Mouse (Mus musculus): ENCODE results near the gene Rnf31. TPM values are rescaled to one million over a fixed set of nuclear protein-coding genes. Genes with fewer than 3 reads are reported as not detected.

Gene Rnf31
- total and polyA plus RNA-seq, 3 experiments, result 12.9 to 24.5 TPM; not detected in 1

GRCm38 (mm10) chr14:55605743-55606459, 14.4 kb downstream of the Rnf31 start:
- TF ChIP-seq NRF1 (IDR thresholded peaks at IDR 0.05; ENCODE audit: insufficient read depth, low read depth, low read length, poor library complexity, severe bottlenecking) (no peak), USF2 (IDR thresholded peaks at IDR 0.05; ENCODE audit: borderline replicate concordance in 1 of 2, insufficient read depth in 1 of 2, low read depth in 1 of 2, low read length in 2 of 2) (no peak), CHD2 (IDR thresholded peaks at IDR 0.05; ENCODE audit: low read length) (no peak), UBTF (IDR thresholded peaks at IDR 0.05; ENCODE audit: borderline replicate concordance, insufficient read depth, low read depth, low read length) (no peak), CHD1 (IDR thresholded peaks at IDR 0.05; ENCODE audit: low read depth, low read length) (no peak), MXI1 (IDR thresholded peaks at IDR 0.05; ENCODE audit: low read depth, low read length) (no peak), SMC3 (IDR thresholded peaks at IDR 0.05; ENCODE audit: low read depth, low read length) (no peak), RAD21 (IDR thresholded peaks at IDR 0.05; ENCODE audit: low read depth, low read length) (no peak), MAX (IDR thresholded peaks at IDR 0.05; ENCODE audit: low read length) (no peak), RCOR1 (IDR thresholded peaks at IDR 0.05; ENCODE audit: low read depth, low read length) (no peak), HCFC1 (IDR thresholded peaks at IDR 0.05; ENCODE audit: low read depth, low read length) (no peak), MYC (IDR thresholded peaks at IDR 0.05; ENCODE audit: low read depth, low read length) (no peak), BHLHE40 (IDR thresholded peaks at IDR 0.05; ENCODE audit: borderline replicate concordance, low read depth, low read length) (no peak), POLR2A (IDR thresholded peaks at IDR 0.05; ENCODE audit: control insufficient read depth in 1 of 2, insufficient read depth in 1 of 2, low read depth in 1 of 2, low read length in 2 of 2, poor library complexity in 1 of 2) (no peak), ZC3H11A (IDR thresholded peaks at IDR 0.05; ENCODE audit: low read depth, low read length) (no peak), POLR2AphosphoS5 (IDR thresholded peaks at IDR 0.05; ENCODE audit: borderline replicate concordance, low read depth, low read length) (no peak), KAT2A (conservative IDR thresholded peaks at IDR 0.05; ENCODE audit: low read depth, low read length) (no peak)
- Histone ChIP-seq H3K4me3 (ENCODE audit: control insufficient read depth in 1 of 2, insufficient read depth in 1 of 2, low read depth in 2 of 2, low read length in 2 of 2) (no peak overlapping the region), H3K4me1 (ENCODE audit: control insufficient read depth in 1 of 2, insufficient read depth in 2 of 2, low read length in 2 of 2) (peaks cover 3 to 7% of the 10 kb centered on the region in 2 experiments; a peak in 2 of 4 replicates), H3K9me3 (replicated peaks; ENCODE audit: insufficient read depth, low read length) (no peaks in the 10 kb centered on the region), H3K79me2 (ENCODE audit: control insufficient read depth, insufficient read depth, low read length, poor library complexity) (no peaks in the 10 kb centered on the region), H3K27me3 (ENCODE audit: control insufficient read depth in 1 of 2, insufficient read depth in 2 of 2, low read length in 2 of 2) (no peaks in the 10 kb centered on the region), H3K9ac (ENCODE audit: control insufficient read depth, low read depth, low read length, poor library complexity, severe bottlenecking) (no peak overlapping the region), H3K36me3 (ENCODE audit: control insufficient read depth in 1 of 2, insufficient read depth in 2 of 2, low read length in 2 of 2) (peaks cover 0 to 12% of the 10 kb centered on the region in 2 experiments; a peak in 2 of 4 replicates), H3K27ac (ENCODE audit: control insufficient read depth, low read depth, low read length) (no peak overlapping the region)
- no peak for DNase-seq (ENCODE audit: low read depth, low spot score)

GRCm38 (mm10) chr14:55608339-55608738, 16.8 kb downstream of the Rnf31 start:
- no peak for DNase-seq (ENCODE audit: low read depth, low spot score)
- peaks cover 3 to 16% of the 10 kb centered on the region in 2 experiments; a peak in 3 of 4 replicates for H3K4me1 ChIP-seq (ENCODE audit: control insufficient read depth in 1 of 2, insufficient read depth in 2 of 2, low read length in 2 of 2)
- TF ChIP-seq SIN3A (IDR thresholded peaks at IDR 0.05; ENCODE audit: low read length), result no peak
- TF ChIP-seq JUND (IDR thresholded peaks at IDR 0.05; ENCODE audit: low read depth, low read length), result no peak
- no peak for TF ChIP-seq TBP (IDR thresholded peaks at IDR 0.05; ENCODE audit: low read depth, low read length)
- no peaks in the 10 kb centered on the region for H3K9me3 ChIP-seq (replicated peaks; ENCODE audit: insufficient read depth, low read length)
- H3K79me2 ChIP-seq (ENCODE audit: control insufficient read depth, insufficient read depth, low read length, poor library complexity), result no peaks in the 10 kb centered on the region
- H3K36me3 ChIP-seq (ENCODE audit: control insufficient read depth in 1 of 2, insufficient read depth in 2 of 2, low read length in 2 of 2), result peaks cover 0 to 16% of the 10 kb centered on the region in 2 experiments; a peak in 2 of 4 replicates
- no peak overlapping the region for H3K4me3 ChIP-seq (ENCODE audit: control insufficient read depth in 1 of 2, insufficient read depth in 1 of 2, low read depth in 2 of 2, low read length in 2 of 2)
- H3K9ac ChIP-seq (ENCODE audit: control insufficient read depth, low read depth, low read length, poor library complexity, severe bottlenecking), result no peak overlapping the region
- H3K27ac ChIP-seq (ENCODE audit: control insufficient read depth, low read depth, low read length), result no peak overlapping the region
- H3K27me3 ChIP-seq (ENCODE audit: control insufficient read depth in 1 of 2, insufficient read depth in 2 of 2, low read length in 2 of 2), result no peaks in the 10 kb centered on the region
